Mouse (Mus musculus): ENCODE data around the gene Cap1. TPM values are rescaled to one million over a fixed set of nuclear protein-coding genes. Genes with fewer than 3 reads are reported as not detected.
"Not testable (repeated sequence)": the region's sequence is repeated elsewhere in the genome, so short reads cannot be mapped to it uniquely, and the experiment has no call there.

Cap1 gene
- polyA plus RNA-seq, 1 experiment from 2014 or later: 678 TPM

GRCm38 (mm10) chr4:122837994-122838393 lies 47.9 kb downstream of the Cap1 start:
- Histone ChIP-seq H3K4me3 (ENCODE audit: inconsistent target) (no peak overlapping the region), H3K79me2 (ENCODE audit: inconsistent target) (peaks cover 70% of the 10 kb centered on the region), H3K27ac (peak overlapping the region; percentile 41), H3K36me3 (ENCODE audit: inconsistent target) (peaks cover 22% of the 10 kb centered on the region; the same call in 1 of the 2 replicates)
- 77% methylated on average over 1 of the region's 2 CpGs for WGBS (ENCODE audit: missing documents)

GRCm38 (mm10) chr4:122837180-122837730 lies 48.6 kb downstream of the Cap1 start:
- Histone ChIP-seq H3K4me3 (ENCODE audit: inconsistent target) (0 out of 2 replicates have a peak overlapping the region, but pooled peaks have one; percentile 92), H3K36me3 (ENCODE audit: inconsistent target) (peaks cover 15% of the 10 kb centered on the region; the same call in 1 of the 2 replicates), H3K27ac (no peak overlapping the region), H3K79me2 (ENCODE audit: inconsistent target) (peaks cover 63% of the 10 kb centered on the region)
- 87% methylated on average over 5 of the region's 6 CpGs for WGBS (ENCODE audit: missing documents)

GRCm38 (mm10) chr4:122836403-122836775 lies 49.5 kb downstream of the Cap1 start:
- Histone ChIP-seq H3K79me2 (ENCODE audit: inconsistent target) (peaks cover 54% of the 10 kb centered on the region), H3K36me3 (ENCODE audit: inconsistent target) (peaks cover 6% of the 10 kb centered on the region; the same call in 1 of the 2 replicates), H3K27ac (peak overlapping the region; percentile 75), H3K4me3 (ENCODE audit: inconsistent target) (peak overlapping the region; percentile 92)
- 0% methylated on average over 6 of the region's 7 CpGs for WGBS (ENCODE audit: missing documents)

- WGBS (ENCODE audit: missing documents): 3% methylated on average over 31 of the region's 31 CpGs
Observed at GRCm38 (mm10) chr4:122835530-122836402, 50.1 kb downstream of the Cap1 start, which contains the start of gene Ppt1. TSS of gene Ppt1 (plus strand) at chr4:122836242.

GRCm38 (mm10) chr4:122831888-122832287 lies 54.0 kb downstream of the Cap1 start:
- 88% methylated on average over 1 of the region's 1 CpGs for WGBS (ENCODE audit: missing documents)

More at GRCm38 (mm10) chr4:122835530-122836402, 50.1 kb downstream of the Cap1 start, which contains the start of gene Ppt1:
- Histone ChIP-seq H3K79me2 (ENCODE audit: inconsistent target) (peaks cover 48% of the 10 kb centered on the region), H3K4me3 (ENCODE audit: inconsistent target) (peak within 1 kb of the TSS; percentile 92), H3K27ac (peak within 1 kb of the TSS; percentile 75), H3K36me3 (ENCODE audit: inconsistent target) (peaks cover 1% of the 10 kb centered on the region; the same call in 1 of the 2 replicates)

GRCm38 (mm10) chr4:122829339-122829738 lies 56.5 kb downstream of the Cap1 start:
- no peaks in the 10 kb centered on the region for H3K79me2 ChIP-seq (ENCODE audit: inconsistent target)
- H3K4me3 ChIP-seq (ENCODE audit: inconsistent target): no peak overlapping the region
- no peaks in the 10 kb centered on the region for H3K36me3 ChIP-seq (ENCODE audit: inconsistent target)
- 84% methylated on average over 6 of the region's 6 CpGs for WGBS (ENCODE audit: missing documents)
- no peak overlapping the region for H3K27ac ChIP-seq

More at GRCm38 (mm10) chr4:122831888-122832287, 54.0 kb downstream of the Cap1 start:
- H3K36me3 ChIP-seq (ENCODE audit: inconsistent target): no peaks in the 10 kb centered on the region
- H3K27ac ChIP-seq: no peak overlapping the region
- H3K79me2 ChIP-seq (ENCODE audit: inconsistent target): peaks cover 9% of the 10 kb centered on the region
- H3K4me3 ChIP-seq (ENCODE audit: inconsistent target): no peak overlapping the region

GRCm38 (mm10) chr4:122827651-122828050 lies 58.2 kb downstream of the Cap1 start:
- Histone ChIP-seq H3K36me3 (ENCODE audit: inconsistent target) (no peaks in the 10 kb centered on the region), H3K27ac (no peak overlapping the region), H3K79me2 (ENCODE audit: inconsistent target) (no peaks in the 10 kb centered on the region), H3K4me3 (ENCODE audit: inconsistent target) (no peak overlapping the region)

- WGBS (ENCODE audit: missing documents): 63% methylated on average over 10 of the region's 10 CpGs
- H3K79me2 ChIP-seq (ENCODE audit: inconsistent target); H3K36me3 ChIP-seq (ENCODE audit: inconsistent target); H3K27ac ChIP-seq; H3K4me3 ChIP-seq (ENCODE audit: inconsistent target): not testable (repeated sequence)
Observed at GRCm38 (mm10) chr4:122820941-122821340, 64.9 kb downstream of the Cap1 start.

- no peaks in the 10 kb centered on the region for H3K79me2 ChIP-seq (ENCODE audit: inconsistent target)
- no peak overlapping the region for H3K27ac ChIP-seq
- no peaks in the 10 kb centered on the region for H3K36me3 ChIP-seq (ENCODE audit: inconsistent target)
- 88% methylated on average over 1 of the region's 1 CpGs for WGBS (ENCODE audit: missing documents)
- H3K4me3 ChIP-seq (ENCODE audit: inconsistent target): no peak overlapping the region
Observed at GRCm38 (mm10) chr4:122816202-122816601, 69.7 kb downstream of the Cap1 start.

GRCm38 (mm10) chr4:122811824-122812223 lies 74.0 kb downstream of the Cap1 start:
- Histone ChIP-seq H3K4me3 (ENCODE audit: inconsistent target) (no peak overlapping the region), H3K27ac (no peak overlapping the region)
- 53% methylated on average over 2 of the region's 2 CpGs for WGBS (ENCODE audit: missing documents)

GRCm38 (mm10) chr4:122811180-122811579 lies 74.7 kb downstream of the Cap1 start:
- Histone ChIP-seq H3K27ac (no peak overlapping the region), H3K36me3 (ENCODE audit: inconsistent target) (no peaks in the 10 kb centered on the region), H3K79me2 (ENCODE audit: inconsistent target) (no peaks in the 10 kb centered on the region), H3K4me3 (ENCODE audit: inconsistent target) (no peak overlapping the region)
- WGBS (ENCODE audit: missing documents): 11% methylated on average over 1 of the region's 1 CpGs

More at GRCm38 (mm10) chr4:122811824-122812223, 74.0 kb downstream of the Cap1 start:
- Histone ChIP-seq H3K79me2 (ENCODE audit: inconsistent target) (no peaks in the 10 kb centered on the region), H3K36me3 (ENCODE audit: inconsistent target) (no peaks in the 10 kb centered on the region)

Other genes starting within 250 kb of the Cap1 start
- not detected in 3 replicates for gene 9530002B09Rik, start 196.8 kb downstream of the Cap1 start, polyA plus RNA-seq (2018)
- 97.1 to 164 TPM (median 112 TPM) in 3 replicates for gene Ppt1, start 49.8 kb downstream of the Cap1 start, polyA plus RNA-seq (2018)
- not detected in 3 replicates for gene Mfsd2a, start 75.1 kb upstream of the Cap1 start, polyA plus RNA-seq (2018)
- 0.07 to 0.16 TPM (median 0.09 TPM) in 3 replicates for gene Mycl, start 109.6 kb upstream of the Cap1 start, polyA plus RNA-seq (2018)
- 5.4 to 8.2 TPM (median 7.6 TPM) in 3 replicates for gene Trit1, start 130.5 kb upstream of the Cap1 start, polyA plus RNA-seq (2018)
- gene Bmp8b, start 219.1 kb upstream of the Cap1 start, polyA plus RNA-seq (2018): not detected in 3 replicates
- gene Oxct2b, start 230.2 kb upstream of the Cap1 start, polyA plus RNA-seq (2018): not detected in 3 replicates